Mouse (Mus musculus) hematopoietic stem cell, adult 5-6 weeks (primary cell): Measurements from ENCODE around the gene Coro1c. TPM values are rescaled to one million over a fixed set of nuclear protein-coding genes. Genes with fewer than 3 reads are reported as not detected.

Experiments used
- ATAC-seq, 2 experiments: fragments of 125-278 bp in 1 of 2; replicated peaks in 1 of 2; 2 replicates each; pipeline ENCODE4 v1.8.0; 2016 to 2017; ENCODE audit warnings: inconsistent platforms in 2 of 2, mild to moderate bottlenecking in 2 of 2, moderate number of reproducible peaks in 2 of 2, low read depth in 1 of 2, moderate TSS enrichment in 1 of 2; ENCODE audit not compliant: low FRiP score in 2 of 2, poor library complexity in 2 of 2, severe bottlenecking in 2 of 2, insufficient read depth in 1 of 2, low TSS enrichment in 1 of 2
- total RNA-seq: library from RNA; stranded (forward); fragments of 172-1452, 232-1000 nt; gene quantifications from 2 replicates; pipeline ENCODE4 v1.2.3, GENCODE M21; 2017

Gene Coro1c
- total RNA-seq, 1 experiment from 2014 or later: 110 TPM

DNA sequence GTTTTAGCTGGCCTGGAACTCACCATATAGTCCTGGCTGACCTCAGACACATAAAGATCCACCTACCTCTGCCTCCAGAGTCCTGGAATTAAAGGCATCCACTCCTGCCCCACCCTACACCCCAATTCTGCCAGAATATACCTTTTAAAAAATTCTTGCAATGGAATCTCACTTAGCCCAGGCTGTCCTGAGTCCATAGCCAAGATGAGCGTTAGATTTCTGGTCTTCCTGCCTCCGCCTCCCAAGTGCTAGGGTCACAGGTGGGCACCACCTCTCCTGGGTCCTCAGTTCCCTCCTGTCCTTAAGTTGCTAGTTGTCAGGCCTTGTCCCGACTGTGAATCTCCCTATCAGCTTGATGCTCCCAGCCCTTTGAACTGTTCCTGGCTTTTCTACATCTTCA lies 23.8 kb upstream of the Coro1c start:
- ATAC-seq: no peak

GRCm38 (mm10) chr5:113930648-113931609 lies 22.4 kb upstream of the Coro1c start:
- peak; percentile 88 for ATAC-seq

- no peak for ATAC-seq
These were observed 21.5 kb upstream of the Coro1c start for GRCm38 (mm10) chr5:113929950-113930647.

DNA sequence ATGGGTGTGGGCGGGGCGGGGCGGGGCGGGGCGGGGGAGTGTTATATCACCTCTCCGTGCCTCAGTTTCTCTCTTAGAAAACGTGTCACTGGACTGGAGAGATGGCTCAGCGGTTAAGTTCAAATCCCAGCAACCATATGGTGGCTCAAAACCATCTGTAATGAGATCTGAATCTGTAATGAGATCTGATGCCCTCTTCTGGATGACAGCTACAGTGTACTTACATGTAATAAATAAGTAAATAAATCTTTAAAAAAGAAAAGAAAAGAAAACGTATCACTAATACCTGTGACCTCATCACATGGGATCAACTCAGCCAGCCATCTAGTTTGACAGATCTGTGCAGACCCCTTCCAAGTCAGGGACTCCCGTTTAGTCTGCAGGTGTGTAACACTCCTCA lies 21.0 kb upstream of the Coro1c start:
- ATAC-seq: no peak

GRCm38 (mm10) chr5:113924608-113925007 lies 16.1 kb upstream of the Coro1c start:
- no peak for ATAC-seq

DNA sequence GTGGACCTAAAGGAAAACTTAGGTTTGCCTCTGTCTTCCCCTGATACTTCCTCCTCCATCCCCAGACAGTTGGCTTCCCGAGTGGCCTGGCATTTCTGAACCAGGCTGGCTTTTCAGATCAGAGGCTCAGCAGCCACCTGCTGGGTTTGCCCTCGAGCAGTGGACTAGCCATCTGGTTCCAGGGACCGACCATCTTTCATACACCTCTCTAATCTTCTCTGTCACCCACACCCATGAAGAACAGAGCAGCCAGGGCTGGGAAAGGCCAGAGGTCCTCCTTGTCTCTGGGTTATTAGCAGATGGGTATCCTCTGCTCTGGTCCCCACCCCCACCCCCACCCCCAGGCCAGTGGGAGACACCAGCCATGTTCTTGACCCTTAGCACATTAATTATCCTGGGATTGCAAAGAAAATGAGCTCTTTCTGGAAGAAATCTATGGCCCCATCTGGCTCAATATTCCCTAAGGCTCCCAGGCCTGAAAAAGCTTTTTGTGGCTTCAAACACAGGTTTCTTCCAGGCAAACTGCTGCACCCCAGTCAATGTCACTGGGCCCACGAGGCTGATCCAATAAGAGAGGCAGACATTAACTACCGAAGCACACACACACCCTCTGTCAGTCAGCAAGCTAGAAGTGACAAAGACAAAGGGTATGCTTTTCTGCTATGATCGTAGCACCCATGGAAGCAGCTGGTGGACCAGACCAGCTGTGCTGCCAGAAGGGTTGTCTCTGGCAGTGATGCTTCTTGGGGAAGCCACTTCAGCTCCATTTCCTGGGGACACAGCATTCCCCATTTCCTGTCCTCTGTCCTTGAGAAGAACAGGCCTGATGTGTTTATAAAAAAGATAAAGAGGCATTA lies 13.0 kb upstream of the Coro1c start:
- ATAC-seq: no peak

GRCm38 (mm10) chr5:113919060-113919459 lies 10.5 kb upstream of the Coro1c start:
- peak; percentile 7 to 32; a peak in 1 of 4 replicates for ATAC-seq

GRCm38 (mm10) chr5:113918654-113919053 lies 10.1 kb upstream of the Coro1c start:
- ATAC-seq: peak; percentile 66 to 76

- ATAC-seq: no peak
These were observed 2.1 kb upstream of the Coro1c start for GRCm38 (mm10) chr5:113910705-113911104.

- ATAC-seq: peak in 1 of 2 experiments; percentile 8; a peak in 1 of 4 replicates
These were observed 1.6 kb upstream of the Coro1c start for GRCm38 (mm10) chr5:113910065-113910701.

- peak; percentile 60 to 61 for ATAC-seq
These were observed 581 bp downstream of the Coro1c start for GRCm38 (mm10) chr5:113907786-113908567.

DNA sequence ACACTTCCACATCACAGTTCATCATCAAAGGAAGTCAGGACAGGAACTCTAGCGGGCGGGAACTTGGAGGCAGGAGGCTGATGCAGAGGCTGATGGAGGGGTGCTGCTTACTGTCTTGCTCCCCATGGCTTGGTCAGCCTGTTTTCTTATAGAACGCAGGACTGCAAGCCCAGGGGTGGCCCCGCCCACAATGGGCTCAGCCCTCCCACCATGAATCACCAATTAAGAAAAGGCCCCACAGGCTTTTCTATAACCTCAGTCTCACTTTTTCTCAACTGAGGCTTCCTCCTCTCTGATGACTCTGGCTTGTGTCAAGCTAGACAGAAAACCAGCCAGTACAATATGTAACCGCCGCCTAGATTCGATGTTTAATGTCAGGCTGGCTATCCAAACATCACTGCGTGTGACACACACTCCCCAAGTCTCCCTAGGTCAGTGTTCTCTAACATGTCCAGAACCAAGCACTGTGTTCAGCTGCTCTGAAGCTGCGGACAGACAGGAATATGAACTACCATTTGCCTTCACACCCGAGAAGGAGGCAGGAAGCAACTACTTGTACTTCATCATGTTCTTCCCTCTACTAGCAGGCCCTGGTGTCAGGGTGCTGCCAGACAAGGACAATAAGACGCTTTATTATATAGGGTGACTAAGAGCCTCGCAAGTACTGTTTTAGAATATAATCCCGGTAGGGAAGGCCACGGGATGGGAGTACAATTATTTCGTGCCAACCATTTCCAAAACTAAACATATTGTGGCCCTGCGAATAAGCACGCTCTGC lies 1.4 kb downstream of the Coro1c start:
- no peak for ATAC-seq

DNA sequence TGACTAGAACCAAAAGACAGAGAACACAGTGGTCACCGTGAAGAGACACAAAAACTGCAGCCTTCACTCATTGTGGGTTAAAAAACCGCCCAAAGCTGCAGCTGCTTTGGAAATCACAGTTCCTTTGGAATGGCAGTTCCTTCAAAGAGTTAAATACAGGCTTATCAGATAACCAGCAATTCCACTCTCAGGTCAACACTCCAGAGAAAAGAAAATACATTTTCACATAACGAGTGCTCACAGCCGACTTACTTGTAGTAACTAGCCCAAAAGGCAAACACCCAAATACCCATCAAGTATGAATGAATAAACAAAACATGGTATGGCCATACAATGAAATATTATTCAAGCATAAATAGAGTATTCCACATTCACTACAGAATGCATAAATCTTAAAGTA lies 3.6 kb downstream of the Coro1c start:
- ATAC-seq: no peak

GRCm38 (mm10) chr5:113902983-113903382 lies 5.6 kb downstream of the Coro1c start:
- no peak for ATAC-seq

DNA sequence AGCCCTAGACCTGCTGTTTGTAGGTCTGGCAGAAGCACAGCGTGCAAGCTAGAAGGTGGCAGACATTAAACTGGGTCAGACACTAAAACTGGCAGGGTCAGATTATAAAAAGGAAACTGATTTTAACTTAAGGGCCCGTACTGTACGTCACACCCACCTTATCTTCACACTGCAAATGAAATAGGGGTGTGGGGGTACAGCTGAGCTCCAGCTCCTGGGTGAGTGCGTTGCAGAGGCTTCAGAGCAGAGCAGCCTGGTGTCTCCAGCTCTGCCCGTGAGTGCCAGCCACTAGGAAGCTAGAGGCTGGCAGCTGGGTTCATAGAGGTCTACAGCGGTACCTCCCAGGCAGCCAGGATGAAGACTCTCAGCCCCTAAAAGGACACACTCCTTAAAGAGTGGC lies 6.5 kb downstream of the Coro1c start:
- peak; percentile 42 to 59; a peak in 3 of 4 replicates for ATAC-seq

DNA sequence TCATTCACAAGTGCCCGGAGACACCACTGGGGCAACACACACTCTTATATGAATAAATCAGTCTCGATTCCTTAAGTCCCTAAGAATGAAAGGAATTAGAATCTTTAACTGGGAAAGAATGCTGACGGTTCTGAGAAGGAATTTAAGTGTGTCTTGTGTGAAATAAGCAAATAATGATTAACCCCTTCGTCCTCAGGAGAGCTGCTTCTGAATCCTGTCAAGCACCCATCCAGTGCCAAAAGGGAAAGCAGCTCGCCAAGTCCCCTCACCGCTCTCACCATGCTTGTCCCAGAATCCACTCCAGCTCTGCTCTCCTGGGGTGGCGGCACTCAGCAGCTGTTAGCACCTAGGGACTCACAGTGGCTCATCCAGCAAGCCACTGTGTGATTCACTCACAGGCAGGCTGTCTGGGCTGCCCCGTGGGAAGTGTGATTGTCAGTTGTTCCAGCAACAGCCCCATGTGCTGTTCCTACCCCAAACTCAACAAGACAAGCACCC lies 7.4 kb downstream of the Coro1c start:
- no peak for ATAC-seq
